Mouse (Mus musculus): ENCODE measurements at regions not wholly inside any gene's neighbourhood (a gene's known extent, or its start where the extent isn't known, plus 50 kb on each side); places are given as distances from the start of the nearest gene placed in this dataset.

DNA sequence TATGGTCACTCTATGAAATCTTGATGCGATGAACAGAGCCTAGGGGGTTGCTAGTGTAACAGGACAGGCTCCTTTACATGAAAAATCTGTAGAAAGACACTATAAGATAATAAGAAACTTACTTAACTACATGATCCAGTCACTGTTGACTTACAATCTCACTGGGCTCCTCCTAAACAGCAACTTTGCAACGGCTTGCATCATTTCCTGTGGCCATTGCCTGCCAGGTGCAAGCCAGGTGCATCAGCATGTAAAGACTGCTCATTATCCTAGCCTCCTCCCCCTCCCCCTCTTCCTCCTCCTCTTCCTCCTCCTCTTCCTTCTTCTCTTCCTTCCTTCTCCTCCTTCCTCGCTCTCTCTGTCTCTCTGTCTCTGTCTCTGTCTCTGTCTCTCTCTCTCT lies 352.5 kb downstream of the Nuak1 start:
- no peak for TF ChIP-seq CTCF (IDR thresholded peaks at IDR 0.05; ENCODE audit: control insufficient read depth, insufficient read depth, low read length)
- TF ChIP-seq POLR2A (IDR thresholded peaks at IDR 0.05; ENCODE audit: borderline replicate concordance, control insufficient read depth, low read depth, low read length) = no peak

Measured in bone marrow, adult 2 months (tissue).